Mouse (Mus musculus) adrenal gland, postnatal 0 days (tissue): ENCODE data around the gene Svs4. TPM values are rescaled to one million over a fixed set of nuclear protein-coding genes. Genes with fewer than 3 reads are reported as not detected.

Experiments used
- polyA plus RNA-seq: library from polyadenylated mRNA; unstranded; fragments of >200 nt; fragmentation: Nextera tagmentation; extraction: Ambion mirVana; gene quantifications from 2 replicates; pipeline ENCODE4 v1.2.1, GENCODE M21; 2015

Gene Svs4
- polyA plus RNA-seq, result not detected in 2 replicates

GRCm38 (mm10) chr2:164278359-164278758 lies at the start of gene Svs4:
Svs4 (minus strand) TSS chr2:164278459.

GRCm38 (mm10) chr2:164316451-164316850 lies 38.2 kb upstream of the Svs4 start, which contains the start of gene Svs6:
Svs6 (plus strand) TSS chr2:164316751.

GRCm38 (mm10) chr2:164288968-164289367 lies 10.7 kb upstream of the Svs4 start, which contains the start of gene Svs3a:
Svs3a (plus strand) TSS chr2:164289268.

GRCm38 (mm10) chr2:164256540-164256939 lies 21.7 kb downstream of the Svs4 start, which contains the start of gene Svs3b:
Svs3b (minus strand) TSS chr2:164256640.

GRCm38 (mm10) chr2:164238366-164238765 lies 39.9 kb downstream of the Svs4 start, which contains the start of gene Svs2:
Svs2 (minus strand) TSS chr2:164238466.

Other genes with a start within 250 kb of the Svs4 start
- gene Stk4, start 208.1 kb downstream of the Svs4 start, polyA plus RNA-seq, result 10.2 and 10.4 TPM in 2 replicates
- gene Tomm34, start 207.3 kb downstream of the Svs4 start, polyA plus RNA-seq, result 31.1 and 47.5 TPM in 2 replicates
- gene Kcns1, start 107.3 kb downstream of the Svs4 start, polyA plus RNA-seq, result 0.23 TPM in 1 of 2 replicates, not detected in the other
- gene Wfdc5, start 95.7 kb downstream of the Svs4 start, polyA plus RNA-seq, result 0.09 TPM in 1 of 2 replicates, not detected in the other
- 0.33 and 1.1 TPM in 2 replicates for gene Wfdc12, start 87.9 kb downstream of the Svs4 start, polyA plus RNA-seq
- gene Wfdc15a, start 78.3 kb downstream of the Svs4 start, polyA plus RNA-seq, result 0.41 TPM in 1 of 2 replicates, not detected in the other
- 2.6 and 3.9 TPM in 2 replicates for gene Wfdc15b, start 56.8 kb downstream of the Svs4 start, polyA plus RNA-seq
- not detected in 2 replicates for gene Svs2, start 40.0 kb downstream of the Svs4 start, polyA plus RNA-seq
- not detected in 2 replicates for gene Svs3b, start 21.8 kb downstream of the Svs4 start, polyA plus RNA-seq
- not detected in 2 replicates for gene Svs3a, start 10.8 kb upstream of the Svs4 start, polyA plus RNA-seq
- gene Svs6, start 38.3 kb upstream of the Svs4 start, polyA plus RNA-seq, result not detected in 2 replicates
- 0.23 TPM in 1 of 2 replicates, not detected in the other for gene Svs5, start 54.3 kb upstream of the Svs4 start, polyA plus RNA-seq
- 86.2 and 166 TPM in 2 replicates for gene Slpi, start 110.6 kb upstream of the Svs4 start, polyA plus RNA-seq
- 0.21 and 0.22 TPM in 2 replicates for gene Rbpjl, start 124.7 kb upstream of the Svs4 start, polyA plus RNA-seq
- gene Matn4, start 126.7 kb upstream of the Svs4 start, polyA plus RNA-seq, result 3.6 and 5.5 TPM in 2 replicates
- 50.7 and 62.6 TPM in 2 replicates for gene Sdc4, start 165.4 kb upstream of the Svs4 start, polyA plus RNA-seq
- gene Sys1, start 178.5 kb upstream of the Svs4 start, polyA plus RNA-seq, result 49.8 and 57.1 TPM in 2 replicates
- 16.1 and 24.0 TPM in 2 replicates for gene Gm20458, start 182.5 kb upstream of the Svs4 start, polyA plus RNA-seq
- gene Trp53tg5, start 195.3 kb upstream of the Svs4 start, polyA plus RNA-seq, result not detected in 2 replicates
- 7.4 and 25.1 TPM in 2 replicates for gene Dbndd2, start 207.6 kb upstream of the Svs4 start, polyA plus RNA-seq
- 60.4 and 73.4 TPM in 2 replicates for gene Pigt, start 219.1 kb upstream of the Svs4 start, polyA plus RNA-seq